Mouse (Mus musculus) G1E-ER4 (cell line): ENCODE results near the gene Itga9. TPM values are rescaled to one million over a fixed set of nuclear protein-coding genes. Genes with fewer than 3 reads are reported as not detected.

Experiments
- GATA1 ChIP-seq: IDR thresholded peaks from one replicate; pipeline ENCODE4 v1.8.0; 2012; ENCODE audit warnings: low read length, inconsistent platforms
- polyA plus RNA-seq: library from polyadenylated mRNA; stranded (reverse); fragments of >175 nt; gene quantifications from 2 replicates; pipeline ENCODE4 v1.2.3, GENCODE M21; 2012

Itga9 gene
- polyA plus RNA-seq, 1 experiment = not detected

DNA sequence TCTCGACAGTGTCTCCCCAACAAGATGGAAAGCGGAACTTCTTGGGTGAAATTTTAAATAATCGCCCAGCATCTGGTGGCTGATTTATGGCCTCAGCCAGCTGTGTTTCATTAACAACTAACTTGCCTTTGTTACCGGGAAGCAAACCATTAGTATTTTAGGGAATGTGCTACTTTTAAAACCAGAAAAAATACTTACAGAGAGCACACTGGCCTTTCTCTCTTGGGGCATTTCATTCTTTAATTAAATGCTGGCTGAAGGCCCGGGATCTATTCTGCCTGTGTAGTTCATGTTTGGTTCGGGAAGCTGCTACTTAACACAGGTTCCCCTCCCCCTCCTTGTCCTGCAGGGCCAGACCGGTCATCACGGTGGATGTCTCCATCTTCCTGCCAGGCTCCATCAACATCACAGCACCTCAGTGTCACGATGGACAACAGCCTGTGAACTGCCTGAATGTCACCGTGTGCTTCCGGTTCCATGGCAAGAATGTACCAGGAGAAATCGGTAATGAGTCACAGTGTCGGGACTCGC, 82.5 kb downstream of the Itga9 start:
- no peak for TF ChIP-seq GATA1

DNA sequence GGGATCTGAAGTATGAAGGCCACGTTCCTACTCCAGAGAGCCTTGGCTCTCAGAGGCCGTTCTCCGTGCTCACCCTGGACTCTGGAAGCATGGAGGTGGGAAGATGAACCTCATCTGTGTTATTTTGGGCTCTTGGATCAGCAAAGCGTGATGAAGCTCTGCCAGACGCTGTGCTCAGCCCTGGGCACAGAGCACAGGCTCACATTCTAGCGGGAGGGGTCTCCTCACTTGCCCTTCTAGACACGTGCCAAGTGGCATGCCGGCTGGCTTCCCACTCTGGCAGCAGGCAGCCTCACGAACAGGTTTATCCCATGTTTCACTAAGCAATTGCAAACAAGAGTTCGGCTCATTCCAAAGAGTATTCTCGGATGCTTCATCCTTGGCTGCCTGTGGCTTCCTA, 86.8 kb downstream of the Itga9 start:
- no peak for TF ChIP-seq GATA1

DNA sequence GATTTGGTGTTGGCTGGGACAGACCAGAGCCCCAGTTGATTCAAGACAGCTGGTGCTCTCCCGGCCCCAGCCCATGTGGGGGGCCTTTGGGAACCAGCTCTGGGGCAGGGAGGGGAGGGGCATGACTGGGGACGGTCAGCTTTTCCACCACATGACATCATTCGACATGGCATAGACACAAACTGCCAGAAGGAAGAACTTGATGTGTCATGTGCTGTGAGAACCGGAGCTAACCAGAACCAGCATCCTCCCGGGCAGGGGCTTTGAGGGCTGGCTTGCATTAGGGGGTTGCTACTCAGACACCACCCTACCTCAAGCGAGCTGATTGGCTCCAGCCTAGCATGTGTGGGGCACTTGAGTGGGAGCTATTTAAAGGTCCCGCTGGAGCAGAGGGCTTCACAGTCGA, 87.9 kb downstream of the Itga9 start:
- no peak for TF ChIP-seq GATA1

DNA sequence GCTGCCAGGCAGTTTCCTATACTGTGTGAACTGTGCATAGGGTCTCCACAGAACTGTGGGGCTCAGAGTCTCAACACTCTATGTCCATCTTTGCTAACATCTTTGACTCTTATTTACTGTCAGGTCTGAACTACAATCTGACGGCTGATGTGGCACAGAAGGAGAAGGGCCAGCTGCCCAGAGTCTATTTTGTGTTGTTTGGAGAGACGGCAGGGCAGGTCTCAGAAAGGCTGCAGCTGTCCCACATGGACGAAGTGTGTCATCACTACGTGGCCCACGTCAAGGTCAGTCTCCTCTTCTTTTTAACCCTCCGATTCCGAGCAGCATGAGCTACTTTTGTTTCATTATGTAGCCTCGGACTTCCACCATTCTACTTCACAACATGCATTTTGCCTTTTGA, 91.7 kb downstream of the Itga9 start:
- no peak for TF ChIP-seq GATA1

DNA sequence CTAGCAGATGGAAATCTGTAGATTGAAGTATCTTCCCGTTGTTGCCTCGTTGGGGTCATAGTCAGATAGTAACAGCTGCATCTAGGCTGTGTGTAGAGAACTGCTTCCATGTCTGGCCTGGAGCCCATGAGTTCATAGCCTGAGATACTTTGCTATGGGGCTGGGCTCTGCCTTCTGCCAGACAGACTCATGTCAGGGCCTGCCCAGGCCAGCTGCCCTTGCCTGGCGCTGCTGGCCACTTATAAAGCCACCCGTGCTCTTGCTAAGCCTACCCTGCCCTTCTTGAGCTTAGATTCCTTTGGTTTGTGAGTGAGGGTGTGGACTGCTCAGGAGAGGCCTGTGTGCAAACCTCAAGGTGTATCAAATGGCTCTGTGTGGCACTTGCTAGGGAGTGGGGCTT, 93.2 kb downstream of the Itga9 start:
- no peak for TF ChIP-seq GATA1

DNA sequence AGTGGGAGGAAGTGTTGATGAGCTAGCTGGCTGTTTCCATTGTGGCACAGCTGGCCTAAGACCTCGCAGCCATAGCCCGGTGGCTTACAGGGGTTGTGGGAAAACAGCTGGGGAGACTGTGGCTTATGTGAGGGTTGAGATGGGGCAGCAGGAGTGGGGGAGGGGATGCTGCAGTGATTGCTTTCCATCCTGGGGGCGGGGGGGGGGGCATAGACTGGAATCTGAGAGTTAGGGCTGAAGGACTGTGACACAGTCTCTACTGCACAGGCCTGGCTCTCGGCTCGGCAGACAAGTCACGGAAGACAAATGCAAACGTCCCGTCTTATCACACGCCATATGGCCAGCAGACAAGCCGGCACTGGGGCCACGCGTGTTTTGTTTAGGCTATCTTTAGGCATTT, 94.4 kb downstream of the Itga9 start:
- TF ChIP-seq GATA1 = no peak

DNA sequence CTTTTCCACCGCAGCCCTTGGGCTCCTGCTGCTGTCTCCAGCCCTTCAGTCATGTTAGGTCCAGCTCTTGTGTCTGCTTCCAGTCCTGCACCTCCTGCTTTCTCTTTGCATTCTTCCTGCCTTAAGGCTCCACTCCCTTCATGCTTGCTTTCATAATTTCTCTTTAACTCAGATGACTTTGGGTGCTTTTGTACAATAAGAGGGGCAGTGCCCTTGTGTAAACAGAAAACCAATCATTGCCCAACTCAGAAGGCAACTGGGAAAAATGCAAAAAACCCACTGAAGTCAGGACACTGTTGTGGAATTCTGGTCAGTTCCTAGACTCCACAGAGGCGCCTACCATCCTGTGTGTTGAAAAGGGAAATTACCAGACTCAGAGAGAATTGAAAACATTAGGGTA, 95.3 kb downstream of the Itga9 start:
- no peak for TF ChIP-seq GATA1

DNA sequence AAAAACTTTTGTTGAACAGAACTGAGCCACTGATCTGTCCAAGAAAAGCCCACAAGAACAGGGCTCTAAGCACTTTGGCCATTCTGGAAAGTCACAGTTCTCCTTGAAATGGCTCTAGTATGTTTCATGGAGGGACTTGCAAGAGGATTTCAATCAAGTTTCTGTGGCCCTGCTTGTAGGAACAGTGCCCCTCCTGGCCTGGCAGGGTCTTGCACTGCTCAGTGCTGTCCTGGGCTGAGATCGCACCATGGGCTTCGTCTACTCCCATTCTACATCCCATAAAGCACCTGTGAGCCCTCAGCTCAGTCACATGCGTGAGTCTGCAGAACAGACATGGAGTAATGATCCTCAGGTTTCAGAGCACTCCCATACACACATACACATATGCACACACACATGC, 96.7 kb downstream of the Itga9 start:
- TF ChIP-seq GATA1 = no peak

DNA sequence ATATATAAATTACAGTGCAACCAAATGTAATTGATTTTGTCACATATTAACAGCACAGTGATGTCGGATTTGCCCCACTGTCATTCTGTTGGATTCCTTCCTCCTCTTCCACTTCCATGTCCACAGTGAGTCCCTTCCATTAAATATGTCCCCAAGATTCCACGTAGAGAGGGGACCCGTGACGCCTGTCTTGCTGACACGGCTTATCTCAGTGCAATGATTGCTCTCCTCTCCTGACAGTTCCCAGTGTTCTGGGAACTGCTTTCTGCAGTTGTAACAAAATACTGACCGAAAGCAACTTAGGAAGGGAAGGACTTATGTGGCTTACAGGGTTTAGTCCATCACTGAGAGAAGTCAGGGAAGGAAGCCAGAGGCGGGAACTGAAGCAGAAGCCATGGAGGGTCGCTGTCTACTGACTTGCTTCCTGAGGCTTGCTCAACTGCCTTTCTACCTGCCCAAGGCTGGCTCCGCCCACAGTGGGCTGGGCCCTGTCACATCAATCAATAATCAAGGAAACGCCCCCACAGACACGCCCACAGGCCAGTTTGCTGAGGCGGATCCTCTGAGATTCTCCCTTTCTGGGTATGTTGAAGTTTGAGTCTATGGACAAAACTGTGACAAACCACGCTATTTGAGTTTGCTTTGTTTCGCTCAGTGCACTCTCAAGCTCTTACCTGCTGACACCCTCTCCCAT, 99.0 kb downstream of the Itga9 start:
- TF ChIP-seq GATA1 = no peak

DNA sequence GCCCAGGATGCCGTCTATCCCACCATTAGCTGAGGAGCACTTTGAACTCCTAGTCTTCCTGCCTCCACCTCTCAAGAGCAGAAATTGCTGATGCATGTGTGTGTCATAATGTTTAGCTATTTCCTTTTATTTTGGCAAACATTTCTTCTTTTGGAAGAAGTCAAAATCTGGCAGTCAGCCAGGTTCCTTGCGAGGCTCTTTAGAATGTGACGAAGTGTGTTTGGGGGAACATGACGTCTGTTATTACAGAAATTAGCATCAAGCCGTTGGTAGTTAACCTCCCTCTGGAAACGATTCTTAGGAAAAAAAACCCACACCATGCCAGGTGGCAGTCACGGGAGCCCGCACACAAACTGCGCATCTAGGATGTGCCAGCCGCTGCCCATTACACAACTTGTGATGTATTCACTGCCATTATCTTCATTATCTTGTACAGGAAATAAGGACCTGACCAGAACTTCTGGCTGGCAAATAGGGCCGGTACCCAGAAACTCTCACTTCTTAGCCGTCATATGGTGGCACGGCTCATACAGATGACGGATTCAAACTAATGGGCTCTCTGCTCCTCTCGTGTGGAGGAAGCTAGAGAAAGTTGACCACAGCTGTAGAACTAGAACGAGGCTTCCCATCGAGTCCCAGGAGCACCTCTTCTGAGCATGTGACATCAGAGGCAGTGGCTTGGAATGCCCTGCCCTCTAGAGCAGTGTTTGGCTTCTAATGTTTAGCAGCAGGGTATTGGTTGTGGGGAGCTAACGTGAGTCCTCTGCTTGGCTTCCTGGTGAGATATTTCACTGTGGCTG, 99.9 kb downstream of the Itga9 start:
- no peak for TF ChIP-seq GATA1

DNA sequence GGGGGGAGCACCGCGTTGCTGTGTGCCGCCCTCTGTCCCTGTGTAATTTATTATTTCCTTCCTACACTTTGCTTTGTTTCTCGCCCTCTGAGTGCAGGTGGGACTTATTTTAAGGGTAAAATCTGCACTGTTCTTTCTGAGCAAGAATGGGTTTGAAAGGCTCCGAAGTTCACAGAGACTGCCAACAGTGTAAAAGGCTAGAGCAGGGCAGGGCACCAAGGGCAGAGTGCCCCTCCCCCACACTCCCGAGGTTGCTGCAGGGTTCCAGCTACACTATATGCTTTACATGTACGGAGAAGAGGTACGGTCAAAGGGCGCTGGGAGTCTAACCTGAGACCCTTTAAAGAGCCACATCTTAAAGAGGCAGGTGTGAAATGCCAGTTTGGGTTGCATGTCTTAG, 104.1 kb downstream of the Itga9 start:
- TF ChIP-seq GATA1 = no peak

DNA sequence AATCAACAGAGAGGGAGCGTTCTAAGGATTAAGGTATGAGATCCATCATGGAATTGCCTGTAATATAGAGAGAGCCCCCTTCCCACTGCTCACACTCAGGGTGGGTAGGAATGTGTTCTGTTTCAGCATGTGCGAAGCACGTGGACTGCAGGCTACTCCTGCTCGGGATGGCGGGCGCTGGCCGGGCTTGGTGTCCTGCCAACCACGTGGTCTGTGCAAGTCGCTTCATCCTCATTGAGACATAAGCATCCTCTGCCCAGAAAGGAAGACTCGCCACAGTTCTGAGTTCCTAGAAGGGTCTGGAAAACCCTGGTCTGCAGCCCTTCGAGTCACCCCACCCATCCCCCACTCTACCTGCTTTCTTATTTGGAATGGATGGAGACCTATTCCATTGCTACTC, 105.3 kb downstream of the Itga9 start:
- no peak for TF ChIP-seq GATA1

DNA sequence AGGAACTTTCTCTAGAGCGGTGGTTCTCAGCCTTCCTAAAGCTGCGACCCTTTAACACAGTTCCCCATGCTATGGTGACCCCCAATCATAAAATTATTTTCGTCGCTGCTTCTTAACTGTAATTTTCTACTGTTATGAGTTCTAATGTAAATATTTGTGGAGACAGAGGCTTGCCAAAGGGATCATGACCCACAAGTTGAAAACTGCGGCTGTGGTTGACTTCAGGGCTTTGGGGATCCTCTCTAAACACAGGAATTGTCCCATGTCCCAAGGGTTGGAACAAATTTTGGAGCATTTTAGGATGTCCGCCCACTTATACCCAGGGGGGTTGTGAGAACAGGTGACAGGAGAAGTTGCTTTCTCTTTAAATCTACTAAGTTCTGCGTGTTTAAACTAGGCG, 107.0 kb downstream of the Itga9 start:
- TF ChIP-seq GATA1 = no peak

DNA sequence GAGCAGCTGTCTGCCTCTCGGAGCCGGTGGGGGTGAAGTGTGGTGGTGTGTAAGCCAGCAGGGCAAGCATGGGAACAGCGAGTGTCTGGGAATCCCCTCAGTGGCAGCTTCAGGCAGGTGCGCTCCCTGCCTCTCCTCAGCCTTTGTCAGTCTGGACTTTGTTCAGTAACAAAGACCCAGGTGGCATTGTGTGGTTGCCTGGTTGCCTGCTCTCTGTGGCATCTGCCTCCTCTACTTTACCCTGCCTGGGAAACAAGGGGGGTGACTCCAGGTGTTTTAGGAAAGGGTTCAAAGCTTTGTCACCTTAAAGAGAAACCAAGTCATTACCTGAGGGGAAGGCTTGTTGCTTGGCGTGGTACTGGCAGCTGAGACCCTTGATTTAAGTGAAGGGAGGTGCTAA, 108.0 kb downstream of the Itga9 start:
- TF ChIP-seq GATA1 = no peak

DNA sequence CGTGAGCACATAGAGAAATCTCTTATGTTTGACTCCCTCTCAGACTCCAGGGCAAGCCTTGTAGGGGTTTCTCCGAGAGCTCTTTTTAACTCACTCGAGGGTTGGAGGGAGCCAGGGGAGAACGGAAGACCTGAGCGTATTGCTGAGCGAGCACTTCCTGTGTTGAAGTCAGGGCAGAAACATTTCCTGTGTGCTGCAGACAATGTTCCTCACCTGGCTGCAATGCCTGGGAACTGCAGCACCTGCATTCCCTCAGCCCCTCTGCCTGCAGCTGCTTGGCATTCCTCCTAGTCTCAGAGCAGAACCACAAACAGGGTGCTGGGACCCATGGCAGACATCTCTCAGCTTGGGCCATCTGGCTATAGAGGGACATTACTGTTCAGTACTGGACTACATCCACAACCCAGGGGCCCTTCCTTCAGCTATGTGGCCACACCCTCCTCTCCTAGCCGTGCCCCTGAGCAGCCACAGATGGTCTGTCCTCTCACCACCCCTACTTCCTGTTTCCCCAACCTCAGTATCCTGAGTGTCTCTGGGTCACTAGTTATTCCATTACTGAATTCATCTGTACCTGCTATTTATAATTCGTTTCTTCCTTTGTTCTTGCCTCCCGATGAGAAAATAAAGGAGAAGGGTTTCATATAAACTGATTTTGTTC, 109.6 kb downstream of the Itga9 start:
- no peak for TF ChIP-seq GATA1

DNA sequence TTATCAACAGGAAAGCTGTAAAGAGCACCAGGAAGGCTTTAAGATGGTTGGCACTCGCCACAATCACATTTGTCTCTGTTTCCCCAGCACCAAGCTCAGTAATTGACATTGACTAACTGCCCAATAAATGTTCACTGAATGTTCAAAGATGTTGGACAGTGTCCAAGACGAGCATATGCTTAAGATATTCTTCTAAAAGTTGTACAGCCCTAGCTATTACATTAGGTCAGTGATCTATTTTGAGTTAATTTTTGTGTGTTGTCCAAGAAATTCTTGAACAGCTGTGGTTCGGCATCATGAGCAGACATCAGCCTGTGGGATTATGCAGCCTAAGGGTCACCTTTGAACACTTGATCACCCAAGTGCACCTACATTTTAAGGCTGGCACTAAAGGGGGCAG, 110.9 kb downstream of the Itga9 start:
- TF ChIP-seq GATA1 = no peak
